Mouse (Mus musculus) stomach, postnatal 0 days (tissue): ENCODE results near the gene Gimap8.

Experiments
- CTCF ChIP-seq: IDR thresholded peaks from 2 replicates; pipeline ENCODE4 v1.5.1; 2016; ENCODE audit warnings: antibody characterized with exemption, low read depth, mild to moderate bottlenecking, moderate library complexity
- EP300 ChIP-seq: optimal IDR thresholded peaks from 2 replicates; pipeline ENCODE3; 2016; ENCODE audit warnings: antibody characterized with exemption

DNA sequence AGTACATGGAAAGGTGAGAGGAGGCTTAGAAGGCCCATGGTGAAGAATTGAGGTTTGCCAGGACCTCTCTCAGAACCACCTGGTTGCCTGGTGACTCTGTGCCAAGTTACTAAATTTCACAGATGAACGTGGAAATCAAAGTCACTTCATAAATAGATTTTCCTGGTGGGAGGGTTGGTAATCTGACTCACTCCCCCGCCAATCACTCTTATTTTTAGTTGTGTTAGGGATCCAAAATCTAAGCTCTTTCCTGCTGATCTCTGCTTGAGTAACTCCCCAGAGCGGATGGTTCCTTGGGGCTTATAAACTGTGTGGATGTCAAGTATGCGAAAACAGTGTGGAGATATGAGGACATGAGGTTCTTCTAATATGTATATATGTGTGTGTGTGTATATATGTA lies 35.2 kb downstream of the Gimap8 start:
- TF ChIP-seq CTCF = no peak
- TF ChIP-seq EP300 = no peak
